Mouse (Mus musculus): ENCODE data around the gene Ston2. TPM values are rescaled to one million over a fixed set of nuclear protein-coding genes. Genes with fewer than 3 reads are reported as not detected.

Gene Ston2
- polyA plus RNA-seq, 1 experiment from 2014 or later: 4.3 TPM

DNA sequence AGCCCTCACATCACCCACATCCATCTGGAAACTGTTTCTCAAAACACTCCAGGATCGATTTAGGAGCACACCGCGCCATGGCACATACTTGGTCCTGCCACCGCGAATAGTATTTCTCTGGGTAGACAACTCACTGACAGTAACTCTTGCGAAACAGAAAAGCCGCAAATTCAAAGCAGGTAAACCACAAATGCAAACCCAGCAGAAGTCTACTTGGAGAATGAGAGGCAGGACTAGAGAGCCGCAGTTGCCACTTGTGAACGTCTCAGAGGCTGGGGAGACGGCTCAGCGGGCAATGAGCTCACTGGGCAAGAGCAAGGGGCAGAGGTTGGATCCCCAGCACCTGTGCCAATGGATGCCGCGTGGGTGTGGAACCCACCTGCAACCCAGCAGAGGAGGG is 22.7 kb downstream of the Ston2 start:
- Histone ChIP-seq H3K9ac (no peak overlapping the region), H3K4me1 (peaks cover 28% of the 10 kb centered on the region), H3K36me3 (no peaks in the 10 kb centered on the region), H3K4me2 (no peak overlapping the region), H3K4me3 (no peak overlapping the region), H3K27me3 (replicated peaks) (peaks cover 78% of the 10 kb centered on the region), H3K9me3 (no peaks in the 10 kb centered on the region), H3K27ac (replicated peaks) (no peak overlapping the region)
- WGBS: 66% methylated on average over 13 of the region's 13 CpGs
- no peak for ATAC-seq (ENCODE audit: extremely low read depth, insufficient number of reproducible peaks, low FRiP score, low TSS enrichment)

DNA sequence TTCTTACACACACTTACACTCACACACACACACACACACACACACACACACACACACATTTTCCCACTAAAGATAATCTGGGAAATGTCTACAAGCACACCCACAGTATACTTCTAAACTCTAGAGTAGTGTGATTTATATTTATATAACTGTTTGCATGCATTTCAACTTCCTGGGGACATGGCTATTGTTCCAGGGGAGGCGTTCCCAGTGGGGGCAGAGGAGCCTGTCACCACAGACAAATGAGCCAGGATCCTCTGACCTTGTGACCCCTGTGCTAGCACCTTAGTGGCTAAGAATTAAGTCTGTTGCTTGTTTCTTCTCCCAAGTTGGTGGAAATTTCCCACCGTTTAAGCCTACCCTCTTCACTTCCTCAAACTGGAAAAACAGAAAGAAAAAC is 23.1 kb downstream of the Ston2 start:
- 31% methylated on average over 2 of the region's 2 CpGs for WGBS

DNA sequence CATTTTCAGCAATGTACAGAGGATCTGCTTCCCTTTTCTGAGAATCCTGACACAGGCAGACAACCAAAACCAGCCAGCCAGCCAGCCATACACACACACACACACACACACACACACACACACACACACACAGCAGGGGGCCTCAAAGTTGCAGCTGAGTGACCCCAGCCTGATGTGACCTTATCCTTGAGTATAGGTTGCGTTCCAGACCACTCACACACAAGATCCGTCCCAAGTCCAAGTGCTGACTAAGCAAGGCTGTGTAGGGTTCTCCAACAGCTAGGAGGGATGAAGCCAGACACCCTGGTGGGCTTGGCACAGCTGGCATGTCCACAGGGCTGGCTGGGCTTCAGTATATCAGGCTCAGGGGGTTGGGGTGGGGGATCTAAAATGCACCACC is 23.7 kb downstream of the Ston2 start:
- Histone ChIP-seq H3K27ac (replicated peaks) (no peak overlapping the region), H3K27me3 (replicated peaks) (peaks cover 68% of the 10 kb centered on the region), H3K4me2 (no peak overlapping the region), H3K36me3 (no peaks in the 10 kb centered on the region), H3K9me3 (no peaks in the 10 kb centered on the region), H3K4me1 (peaks cover 28% of the 10 kb centered on the region), H3K9ac (no peak overlapping the region), H3K4me3 (no peak overlapping the region)
- 66% methylated on average over 2 of the region's 2 CpGs for WGBS
- no peak for ATAC-seq (ENCODE audit: extremely low read depth, insufficient number of reproducible peaks, low FRiP score, low TSS enrichment)

More for the DNA sequence above, 23.1 kb downstream of the Ston2 start:
- Histone ChIP-seq H3K27ac (replicated peaks) (no peak overlapping the region), H3K9ac (no peak overlapping the region), H3K4me2 (no peak overlapping the region), H3K36me3 (no peaks in the 10 kb centered on the region), H3K4me3 (no peak overlapping the region), H3K27me3 (replicated peaks) (peaks cover 74% of the 10 kb centered on the region), H3K4me1 (peaks cover 28% of the 10 kb centered on the region), H3K9me3 (no peaks in the 10 kb centered on the region)
- ATAC-seq (ENCODE audit: extremely low read depth, insufficient number of reproducible peaks, low FRiP score, low TSS enrichment): no peak

DNA sequence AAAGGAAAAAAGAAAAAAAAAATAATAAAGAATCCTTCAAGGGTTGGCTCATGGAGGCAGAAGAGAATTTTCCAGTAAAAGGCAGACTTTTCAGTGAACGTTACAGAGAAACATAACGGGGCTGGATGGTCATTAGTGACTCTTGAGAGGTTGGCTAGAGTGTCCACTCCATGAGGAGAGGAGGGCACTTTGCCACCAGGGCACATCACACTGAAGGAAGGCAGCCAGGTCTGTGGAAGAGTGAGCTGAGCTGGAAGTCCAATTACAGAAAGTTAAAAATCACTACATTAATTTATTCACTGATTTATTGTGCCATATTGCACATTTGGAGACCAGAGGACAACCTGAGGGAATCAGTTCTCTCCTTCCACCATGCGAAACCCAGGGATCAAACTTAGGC is 28.4 kb downstream of the Ston2 start:
- Histone ChIP-seq H3K4me2 (no peak overlapping the region), H3K4me1 (peaks cover 32% of the 10 kb centered on the region), H3K27me3 (replicated peaks) (peaks cover 42% of the 10 kb centered on the region), H3K9ac (no peak overlapping the region), H3K36me3 (no peaks in the 10 kb centered on the region), H3K9me3 (no peaks in the 10 kb centered on the region), H3K4me3 (no peak overlapping the region), H3K27ac (replicated peaks) (no peak overlapping the region)
- WGBS: 73% methylated on average over 3 of the region's 3 CpGs
- no peak for ATAC-seq (ENCODE audit: extremely low read depth, insufficient number of reproducible peaks, low FRiP score, low TSS enrichment)

DNA sequence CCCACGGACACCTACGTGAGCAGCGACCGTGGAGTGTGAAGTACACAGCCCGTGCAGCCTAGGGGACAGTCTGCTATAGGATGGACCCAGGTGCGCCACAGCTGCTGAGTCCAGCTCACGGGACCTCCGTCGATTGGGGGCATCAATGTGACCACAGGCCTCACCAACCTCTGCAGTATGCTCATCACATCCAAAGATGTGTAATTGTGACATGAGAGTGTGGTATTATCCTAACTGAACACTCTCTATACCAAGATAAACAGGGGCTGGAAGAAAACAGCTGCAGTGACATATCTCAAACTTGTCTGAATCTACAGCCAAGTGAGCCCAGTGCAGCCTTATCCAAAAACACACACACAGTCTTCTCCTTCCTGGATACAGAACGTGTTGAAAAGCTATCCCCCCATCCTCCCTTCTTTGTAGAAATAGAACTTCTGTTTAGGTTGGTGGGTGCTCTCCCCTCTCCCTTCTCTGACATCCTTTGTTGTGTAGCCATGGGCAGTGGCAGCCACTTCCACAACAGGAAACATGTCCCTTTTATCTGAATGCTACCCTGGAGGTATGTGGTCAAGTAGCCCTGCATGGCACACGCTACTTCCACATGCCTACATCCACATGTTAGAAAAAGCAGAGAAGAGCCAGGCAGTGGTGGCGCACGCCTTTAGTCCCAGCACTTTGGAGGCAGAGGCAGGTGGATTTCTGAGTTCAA is 30.2 kb downstream of the Ston2 start:
- no peak for ATAC-seq (ENCODE audit: extremely low read depth, insufficient number of reproducible peaks, low FRiP score, low TSS enrichment)

DNA sequence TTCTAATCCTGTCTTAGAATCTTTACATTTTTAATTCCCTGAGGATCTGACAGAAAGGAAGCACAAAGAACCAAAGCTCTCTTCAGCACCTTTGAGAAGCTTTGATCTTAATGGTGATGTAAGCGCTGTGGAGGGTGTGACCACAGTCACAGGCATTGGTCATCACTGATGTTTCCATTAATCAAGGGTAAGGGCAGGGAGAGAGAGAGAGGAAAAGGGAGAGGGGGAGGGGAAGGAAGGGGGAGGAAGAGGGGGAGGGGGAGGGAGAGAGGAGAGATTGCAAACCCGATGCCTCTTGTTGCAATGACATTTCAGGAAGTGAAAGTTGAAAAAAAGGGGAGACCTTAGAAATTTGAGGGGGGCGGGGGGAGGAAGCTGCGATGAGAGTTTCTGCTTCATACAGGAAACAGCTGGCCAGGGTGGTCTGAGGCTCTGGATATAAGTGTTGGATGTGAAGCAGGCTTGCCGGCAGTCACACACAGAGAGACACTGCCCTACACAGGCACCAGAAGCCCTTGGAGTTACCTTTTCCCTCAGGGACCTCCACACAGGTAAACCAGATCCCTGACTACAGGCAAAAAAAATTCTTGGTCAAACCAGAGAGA is 31.5 kb downstream of the Ston2 start:
- ATAC-seq (ENCODE audit: extremely low read depth, insufficient number of reproducible peaks, low FRiP score, low TSS enrichment): no peak; the same call in 1 of the 2 replicates
- 21% methylated on average over 5 of the region's 5 CpGs for WGBS
- H3K4me3 ChIP-seq: no peak overlapping the region
- H3K9me3 ChIP-seq: no peaks in the 10 kb centered on the region
- H3K27ac ChIP-seq (replicated peaks): no peak overlapping the region
- H3K4me1 ChIP-seq: peaks cover 23% of the 10 kb centered on the region
- H3K36me3 ChIP-seq: no peaks in the 10 kb centered on the region
- H3K27me3 ChIP-seq (replicated peaks): peaks cover 12% of the 10 kb centered on the region
- no peak overlapping the region for H3K4me2 ChIP-seq
- H3K9ac ChIP-seq: no peak overlapping the region

More for the DNA sequence above, 30.2 kb downstream of the Ston2 start:
- no peak overlapping the region for H3K9ac ChIP-seq
- H3K36me3 ChIP-seq: no peaks in the 10 kb centered on the region
- no peak overlapping the region for H3K4me2 ChIP-seq
- WGBS: 66% methylated on average over 13 of the region's 13 CpGs
- peaks cover 24% of the 10 kb centered on the region for H3K27me3 ChIP-seq (replicated peaks)
- H3K4me3 ChIP-seq: no peak overlapping the region
- peaks cover 23% of the 10 kb centered on the region for H3K4me1 ChIP-seq
- 0 out of 2 replicates have a peak overlapping the region, but pooled peaks have one; percentile 9 for H3K27ac ChIP-seq (replicated peaks)
- H3K9me3 ChIP-seq: no peaks in the 10 kb centered on the region

DNA sequence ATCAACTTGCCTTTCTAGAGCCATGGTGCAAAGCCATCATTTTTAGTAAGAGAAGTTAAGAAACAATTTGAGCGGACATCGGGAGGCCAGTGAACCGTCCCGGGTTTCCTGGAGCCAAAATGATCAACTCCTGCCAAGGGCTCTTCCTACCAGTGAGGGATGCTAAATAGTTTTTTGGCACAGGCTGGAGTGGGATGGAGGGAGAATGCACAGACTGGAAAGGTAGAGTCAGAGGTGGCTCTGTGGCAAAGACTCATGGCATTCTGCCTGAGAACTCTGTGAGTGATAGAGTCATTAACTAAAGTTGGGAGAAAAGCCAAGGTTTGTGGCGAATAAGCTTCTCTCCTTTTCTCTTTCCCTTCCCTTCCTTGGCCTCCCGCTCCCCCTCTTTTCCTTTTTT is 33.6 kb downstream of the Ston2 start:
- 74% methylated on average over 6 of the region's 6 CpGs for WGBS
- H3K4me2 ChIP-seq: no peak overlapping the region

DNA sequence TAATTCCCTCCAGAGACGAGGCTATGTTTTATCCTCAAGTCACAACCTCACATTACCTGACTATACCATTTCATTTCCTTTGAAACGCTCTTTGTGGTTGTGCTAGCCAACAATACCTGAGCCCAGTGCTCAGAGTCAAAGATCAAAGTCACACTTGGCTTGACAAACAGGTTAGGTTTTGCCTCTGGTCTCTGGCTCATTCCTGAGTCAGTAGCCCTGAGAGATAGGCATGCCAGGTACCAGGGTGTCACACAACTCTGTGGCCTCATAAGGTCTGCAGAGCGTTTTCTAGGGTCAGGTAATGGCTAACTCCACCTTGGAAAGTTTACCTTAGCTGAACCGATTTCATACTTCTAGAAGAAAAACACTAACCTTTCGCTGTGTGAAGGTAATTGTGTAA is 35.5 kb downstream of the Ston2 start:
- 82% methylated on average over 5 of the region's 5 CpGs for WGBS

More for the DNA sequence above, 33.6 kb downstream of the Ston2 start:
- ATAC-seq (ENCODE audit: extremely low read depth, insufficient number of reproducible peaks, low FRiP score, low TSS enrichment): no peak
- no peaks in the 10 kb centered on the region for H3K36me3 ChIP-seq
- no peak overlapping the region for H3K9ac ChIP-seq
- no peaks in the 10 kb centered on the region for H3K9me3 ChIP-seq
- no peak overlapping the region for H3K4me3 ChIP-seq
- H3K4me1 ChIP-seq: peaks cover 26% of the 10 kb centered on the region
- peaks cover 11% of the 10 kb centered on the region; the same call in 1 of the 2 replicates for H3K27me3 ChIP-seq (replicated peaks)
- H3K27ac ChIP-seq (replicated peaks): no peak overlapping the region

DNA sequence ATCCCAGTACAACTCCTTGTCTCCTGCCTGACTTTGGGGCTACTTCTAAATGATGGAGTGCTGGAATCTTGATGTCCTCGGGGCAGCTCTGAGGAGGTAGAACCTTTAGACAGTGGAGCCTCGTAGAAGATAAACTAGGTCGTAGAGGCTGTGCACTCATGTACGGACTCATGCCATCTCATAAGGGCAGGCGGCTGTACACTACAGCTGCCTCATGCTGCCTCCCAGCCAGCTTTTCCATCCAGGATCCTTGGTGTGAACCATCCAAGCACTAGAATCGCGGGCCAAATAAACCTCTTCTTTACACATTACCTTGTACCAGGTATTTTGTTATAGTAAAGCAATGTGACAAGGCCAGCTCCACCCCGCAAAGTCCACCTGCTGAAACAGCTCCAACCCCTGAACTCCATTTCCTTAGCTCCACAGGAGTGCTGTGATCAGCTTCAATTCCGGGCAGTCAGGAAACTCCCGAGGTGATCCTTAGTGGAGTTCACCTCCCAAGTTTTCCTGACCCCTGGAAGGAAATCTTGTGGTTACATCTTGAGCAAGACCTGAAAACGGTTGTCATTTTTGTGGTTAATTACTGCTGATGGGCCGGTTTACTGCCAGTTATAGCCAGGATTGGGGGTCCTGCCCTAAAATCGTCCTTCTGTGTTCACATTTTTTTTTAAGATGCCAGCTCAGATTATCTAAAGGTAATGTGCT is 36.1 kb downstream of the Ston2 start:
- no peak for ATAC-seq (ENCODE audit: extremely low read depth, insufficient number of reproducible peaks, low FRiP score, low TSS enrichment)
- H3K27me3 ChIP-seq (replicated peaks): peaks cover 19% of the 10 kb centered on the region
- 81% methylated on average over 13 of the region's 13 CpGs for WGBS

More for the DNA sequence above, 35.5 kb downstream of the Ston2 start:
- Histone ChIP-seq H3K9me3 (no peaks in the 10 kb centered on the region), H3K4me2 (no peak overlapping the region), H3K4me3 (no peak overlapping the region), H3K4me1 (peaks cover 28% of the 10 kb centered on the region), H3K27me3 (replicated peaks) (peaks cover 14% of the 10 kb centered on the region; the same call in 1 of the 2 replicates), H3K27ac (replicated peaks) (no peak overlapping the region), H3K9ac (no peak overlapping the region), H3K36me3 (no peaks in the 10 kb centered on the region)
- no peak for ATAC-seq (ENCODE audit: extremely low read depth, insufficient number of reproducible peaks, low FRiP score, low TSS enrichment)

DNA sequence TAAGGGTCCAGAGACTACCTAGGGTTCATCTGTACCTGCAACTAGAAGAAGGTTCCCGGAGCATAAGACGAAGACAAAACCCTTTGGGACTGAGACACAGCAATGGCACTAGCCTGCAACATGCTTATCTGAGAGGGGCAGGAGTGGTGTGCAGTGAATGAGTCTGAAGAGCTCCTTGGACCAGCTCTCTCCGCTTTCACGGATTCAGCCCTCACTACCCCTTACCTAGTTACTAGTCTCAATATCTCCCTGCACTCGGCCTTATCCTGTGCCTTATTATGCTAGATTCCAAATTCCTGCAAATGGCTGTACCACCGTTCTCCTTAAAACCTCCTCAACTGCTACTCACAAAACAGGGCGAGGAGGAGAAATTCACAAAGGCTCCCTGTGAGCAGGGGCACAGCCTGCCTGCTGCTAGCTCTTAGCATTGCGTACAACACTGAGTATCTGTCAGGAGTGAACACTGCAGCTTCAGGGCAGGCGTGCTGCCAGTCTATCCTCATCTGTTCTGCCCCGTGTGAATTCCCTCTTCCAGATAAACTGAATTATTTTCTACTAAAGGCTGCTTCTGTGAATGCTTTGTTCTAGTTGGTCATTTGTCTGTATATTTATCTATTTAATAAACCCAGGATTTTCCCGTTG is 38.5 kb downstream of the Ston2 start:
- no peak for ATAC-seq (ENCODE audit: extremely low read depth, insufficient number of reproducible peaks, low FRiP score, low TSS enrichment)
- peaks cover 14% of the 10 kb centered on the region for H3K27me3 ChIP-seq (replicated peaks)
- H3K4me3 ChIP-seq: no peak overlapping the region
- WGBS: 71% methylated on average over 11 of the region's 11 CpGs
- no peaks in the 10 kb centered on the region for H3K9me3 ChIP-seq
- H3K4me2 ChIP-seq: no peak overlapping the region
- no peak overlapping the region for H3K27ac ChIP-seq (replicated peaks)
- H3K36me3 ChIP-seq: no peaks in the 10 kb centered on the region
- no peak overlapping the region for H3K9ac ChIP-seq
- peaks cover 29% of the 10 kb centered on the region for H3K4me1 ChIP-seq

More for the DNA sequence above, 36.1 kb downstream of the Ston2 start:
- H3K4me3 ChIP-seq: no peak overlapping the region
- no peaks in the 10 kb centered on the region for H3K9me3 ChIP-seq
- H3K4me1 ChIP-seq: peaks cover 27% of the 10 kb centered on the region
- no peak overlapping the region for H3K4me2 ChIP-seq
- H3K27ac ChIP-seq (replicated peaks): no peak overlapping the region
- no peaks in the 10 kb centered on the region for H3K36me3 ChIP-seq
- H3K9ac ChIP-seq: no peak overlapping the region

DNA sequence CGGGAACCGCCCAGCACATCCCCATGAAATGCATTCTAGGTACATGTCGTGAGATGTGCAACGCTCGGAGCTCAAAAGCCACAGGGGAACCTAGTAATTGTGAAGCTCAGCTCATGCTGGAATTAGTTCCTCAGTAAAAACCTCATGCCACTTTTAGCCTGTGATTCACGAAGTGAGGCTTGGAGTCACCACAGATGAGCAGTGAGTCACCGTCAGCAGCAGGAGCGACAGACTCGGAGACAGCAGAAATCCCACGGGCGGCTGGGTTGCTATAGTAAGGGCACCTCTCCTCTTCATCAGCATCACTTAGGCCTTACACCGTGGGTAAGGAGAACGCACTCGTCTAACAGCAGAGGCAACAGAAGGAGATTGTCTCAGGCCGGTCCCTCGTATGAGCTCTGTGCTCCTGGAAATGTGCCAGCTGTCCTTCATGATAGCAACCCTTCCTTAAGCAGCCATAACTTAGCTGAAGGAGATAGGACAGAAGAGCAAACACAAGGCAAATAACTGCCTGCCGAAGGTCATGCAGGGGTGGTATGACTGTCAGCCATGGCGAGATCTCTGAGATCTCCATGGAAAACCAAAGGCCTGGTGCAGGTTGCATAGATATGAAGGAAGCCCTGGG is 39.8 kb downstream of the Ston2 start:
- Histone ChIP-seq H3K9ac (no peak overlapping the region), H3K27me3 (replicated peaks) (peaks cover 14% of the 10 kb centered on the region), H3K4me1 (peaks cover 29% of the 10 kb centered on the region), H3K27ac (replicated peaks) (no peak overlapping the region), H3K36me3 (no peaks in the 10 kb centered on the region), H3K9me3 (no peaks in the 10 kb centered on the region), H3K4me2 (peak overlapping the region; percentile 20), H3K4me3 (no peak overlapping the region)
- 48% methylated on average over 18 of the region's 18 CpGs for WGBS
- ATAC-seq (ENCODE audit: extremely low read depth, insufficient number of reproducible peaks, low FRiP score, low TSS enrichment): no peak
